Mouse (Mus musculus): ENCODE results near the gene Iqcf5.
"Not testable (repeated sequence)": the region's sequence is repeated elsewhere in the genome, so short reads cannot be mapped to it uniquely, and the experiment has no call there.

Gene Iqcf5

GRCm38 (mm10) chr9:106481075-106481474 lies 33.3 kb upstream of the Iqcf5 start:
- DNase-seq (ENCODE audit: low read depth, low spot score): no peak

- no peak for DNase-seq (ENCODE audit: low read depth, low spot score)
Observed at GRCm38 (mm10) chr9:106481676-106482075, 32.7 kb upstream of the Iqcf5 start.

- no peak for DNase-seq (ENCODE audit: low read depth, low spot score)
Observed at GRCm38 (mm10) chr9:106482578-106483115, 31.7 kb upstream of the Iqcf5 start.

GRCm38 (mm10) chr9:106483136-106483535 lies 31.2 kb upstream of the Iqcf5 start:
- no peak for DNase-seq (ENCODE audit: low read depth, low spot score)

GRCm38 (mm10) chr9:106483606-106484005 lies 30.8 kb upstream of the Iqcf5 start:
- DNase-seq (ENCODE audit: low read depth, low spot score): no peak

GRCm38 (mm10) chr9:106485076-106485475 lies 29.3 kb upstream of the Iqcf5 start:
- DNase-seq (ENCODE audit: low read depth, low spot score): no peak

GRCm38 (mm10) chr9:106487602-106488001 lies 26.8 kb upstream of the Iqcf5 start:
- not testable (repeated sequence) for DNase-seq (ENCODE audit: low read depth, low spot score)

GRCm38 (mm10) chr9:106499667-106500066 lies 14.7 kb upstream of the Iqcf5 start, which contains the start of gene Iqcf1:
Gene Iqcf1, plus strand, starts transcription at chr9:106499967.
- DNase-seq (ENCODE audit: low read depth, low spot score): no peak

- no peak for DNase-seq (ENCODE audit: low read depth, low spot score)
Observed at GRCm38 (mm10) chr9:106501846-106502245, 12.5 kb upstream of the Iqcf5 start.

GRCm38 (mm10) chr9:106504246-106504645 lies 10.1 kb upstream of the Iqcf5 start:
- DNase-seq (ENCODE audit: low read depth, low spot score): no peak

- peak; percentile 8 for DNase-seq (ENCODE audit: low read depth, low spot score)
Observed at GRCm38 (mm10) chr9:106509356-106509755, 5.0 kb upstream of the Iqcf5 start.

- DNase-seq (ENCODE audit: low read depth, low spot score): peak; percentile 42
Observed at GRCm38 (mm10) chr9:106512729-106513450, 1.5 kb upstream of the Iqcf5 start.

- DNase-seq (ENCODE audit: low read depth, low spot score): no peak
Observed at GRCm38 (mm10) chr9:106513566-106513965, 807 bp upstream of the Iqcf5 start.

GRCm38 (mm10) chr9:106519433-106519832 lies 5.1 kb downstream of the Iqcf5 start:
- no peak for DNase-seq (ENCODE audit: low read depth, low spot score)

GRCm38 (mm10) chr9:106519909-106520308 lies 5.5 kb downstream of the Iqcf5 start:
- no peak for DNase-seq (ENCODE audit: low read depth, low spot score)

GRCm38 (mm10) chr9:106531833-106532232 lies 17.5 kb downstream of the Iqcf5 start:
- peak; percentile 2 for DNase-seq (ENCODE audit: low read depth, low spot score)

GRCm38 (mm10) chr9:106534296-106534695 lies 19.9 kb downstream of the Iqcf5 start:
- DNase-seq (ENCODE audit: low read depth, low spot score): no peak

GRCm38 (mm10) chr9:106534975-106535374 lies 20.6 kb downstream of the Iqcf5 start:
- no peak for DNase-seq (ENCODE audit: low read depth, low spot score)

- DNase-seq (ENCODE audit: low read depth, low spot score): no peak
Observed at GRCm38 (mm10) chr9:106561531-106561930, 47.2 kb downstream of the Iqcf5 start, which contains the start of gene Iqcf3. Gene Iqcf3, minus strand, starts transcription at chr9:106561631.

- DNase-seq (ENCODE audit: low read depth, low spot score): no peak
Observed at GRCm38 (mm10) chr9:106562291-106562690, 47.9 kb downstream of the Iqcf5 start.

- no peak for DNase-seq (ENCODE audit: low read depth, low spot score)
Observed at GRCm38 (mm10) chr9:106564025-106564424, 49.7 kb downstream of the Iqcf5 start.
